ENCODE assay signal across 8 mouse cellular contexts in genomic region chr6:71823488-71823887, GRCm38 (mm10). TPM values are rescaled to one million over a fixed set of nuclear protein-coding genes. Genes with fewer than 3 reads are reported as not detected.
A peak's percentile ranks its signal among the peaks of the same experiment; 100 is the strongest.
DNase-seq lines count a peak whose midpoint lies in the region; ATAC-seq and TF ChIP-seq lines count a peak whose summit lies in the region.

No protein-coding gene starts in this region.

- DNase-seq in G1E (ENCODE audit: low spot score), result peak; percentile 35
- peak; percentile 87 to 93 for DNase-seq in cerebellum, adult 18-20 months
- peak; percentile 86 to 90 for DNase-seq in heart, postnatal 36 days
- peak; percentile 86 to 92 for DNase-seq in layer of hippocampus, adult 8-10 months (ENCODE audit: low spot score in 2 of 2)
- DNase-seq in ovary, adult 18-20 months (ENCODE audit: low spot score), result peak; percentile 82
- peak; percentile 90 for DNase-seq in thymus, postnatal 0 days (ENCODE audit: low spot score)

- 0% methylated on average over 19 of the region's 19 CpGs for WGBS in forebrain, embryonic 16.5 days
- under 1% methylated on average over 19 of the region's 19 CpGs for WGBS in lung, embryonic 15.5 days

- H3K4me2 ChIP-seq in forebrain, embryonic 16.5 days (ENCODE audit: low read length), result peak overlapping the region; percentile 90
- H3K4me2 ChIP-seq in lung, embryonic 15.5 days, result peak overlapping the region; percentile 62

- H3K36me3 ChIP-seq in G1E (replicated peaks), result peaks cover 26% of the 10 kb centered on the region
- peaks cover under 1% of the 10 kb centered on the region; the same call in 1 of the 2 replicates for H3K36me3 ChIP-seq in forebrain, embryonic 16.5 days (ENCODE audit: control insufficient read depth, insufficient read depth)
- H3K36me3 ChIP-seq in lung, embryonic 15.5 days, result peaks cover 2% of the 10 kb centered on the region; the same call in 1 of the 2 replicates

- peak overlapping the region; percentile 64 for H3K9ac ChIP-seq in forebrain, embryonic 16.5 days (replicated peaks; ENCODE audit: low read depth, low read length)
- peak overlapping the region; percentile 54 for H3K9ac ChIP-seq in lung, embryonic 15.5 days

- no peak for TF ChIP-seq CTCF in G1E (IDR thresholded peaks at IDR 0.05; ENCODE audit: low read depth, low read length)

- intact Hi-C loops in heart, postnatal 36 days (cut with DNase I), result loop anchor here (5.0 to 10.0 kb wide), 3 partner anchors 281 to 549 kb away; partner anchors contain the start of genes Chmp3, Krcc1 and Rmnd5a

- H3K27ac ChIP-seq in forebrain, embryonic 16.5 days (ENCODE audit: low read length), result no peak overlapping the region
- H3K27ac ChIP-seq in lung, embryonic 15.5 days, result no peak overlapping the region

- peak; percentile 78 for ATAC-seq in G1E (ENCODE audit: extremely low read depth, insufficient number of reproducible peaks, low FRiP score, poor library complexity, severe bottlenecking)
- peak; percentile 93 for ATAC-seq in forebrain, embryonic 16.5 days
- peak; percentile 92 for ATAC-seq in lung, embryonic 15.5 days (ENCODE audit: borderline replicate concordance, extremely low read depth, low FRiP score, low TSS enrichment)

- H3K4me3 ChIP-seq in G1E (ENCODE audit: low read depth, low read length), result peak overlapping the region; percentile 78
- H3K4me3 ChIP-seq in forebrain, embryonic 16.5 days (replicated peaks; ENCODE audit: low read length), result peak overlapping the region; percentile 69
- H3K4me3 ChIP-seq in lung, embryonic 15.5 days, result peak overlapping the region; percentile 68

- H3K4me1 ChIP-seq in G1E (ENCODE audit: insufficient read depth, low read depth, low read length), result peaks cover 17% of the 10 kb centered on the region
- peaks cover 4% of the 10 kb centered on the region; the same call in 1 of the 2 replicates for H3K4me1 ChIP-seq in forebrain, embryonic 16.5 days (replicated peaks; ENCODE audit: control insufficient read depth, insufficient read depth, low read length)
- H3K4me1 ChIP-seq in lung, embryonic 15.5 days, result peaks cover 13% of the 10 kb centered on the region

- no peaks in the 10 kb centered on the region; the same call in 1 of the 2 replicates for H3K27me3 ChIP-seq in G1E (ENCODE audit: insufficient read depth, low read length)
- no peaks in the 10 kb centered on the region for H3K27me3 ChIP-seq in forebrain, embryonic 16.5 days (replicated peaks; ENCODE audit: control insufficient read depth, insufficient read depth, low read length)
- H3K27me3 ChIP-seq in lung, embryonic 15.5 days, result 0 out of 2 replicates have a peak, but pooled peaks cover 2% of the 10 kb centered on the region

- H3K9me3 ChIP-seq in G1E (replicated peaks), result no peaks in the 10 kb centered on the region
- no peaks in the 10 kb centered on the region for H3K9me3 ChIP-seq in forebrain, embryonic 16.5 days (ENCODE audit: control insufficient read depth, low read length)
- no peaks in the 10 kb centered on the region for H3K9me3 ChIP-seq in lung, embryonic 15.5 days

RNA-seq across cellular contexts. Expression of gene Mrpl35, which starts 3.3 kb away (rescaled TPM):
- 34.2 and 40.3 TPM in 2 replicates for total RNA-seq in G1E (2014; fragmentation: Nextera tagmentation)
- total RNA-seq in G1E (2017), result 32.9 and 50.2 TPM in 2 replicates
- polyA plus RNA-seq in G1E (2012), result 0.77 and 1.0 TPM in 2 replicates
- polyA plus RNA-seq in forebrain, embryonic 16.5 days (2015; fragmentation: Nextera tagmentation; extraction: Ambion mirVana), result 42.9 and 43.8 TPM in 2 replicates
- 10 to 100 TPM; 48.1 to 48.7 TPM for total RNA-seq in heart, postnatal 36 days (2021)
- 10 to 100 TPM; 26.5 to 37.6 (median 31.4) TPM for total RNA-seq in layer of hippocampus, adult 8-10 months (2022)
- polyA plus RNA-seq in lung, embryonic 15.5 days (2015; fragmentation: Nextera tagmentation; extraction: Ambion mirVana), result 59.0 and 59.3 TPM in 2 replicates
- 87.0 and 95.4 TPM in 2 replicates for polyA plus RNA-seq in thymus, postnatal 0 days (2015; fragmentation: Nextera tagmentation; extraction: Ambion mirVana)

RNA-seq across cellular contexts. Expression of gene Immt, which starts 7.6 kb away (rescaled TPM):
- total RNA-seq in G1E (2014; fragmentation: Nextera tagmentation), result 139 and 169 TPM in 2 replicates
- total RNA-seq in G1E (2017), result 147 and 163 TPM in 2 replicates
- polyA plus RNA-seq in G1E (2012), result 25.6 and 38.1 TPM in 2 replicates
- polyA plus RNA-seq in forebrain, embryonic 16.5 days (2015; fragmentation: Nextera tagmentation; extraction: Ambion mirVana), result 148 and 155 TPM in 2 replicates
- total RNA-seq in heart, postnatal 36 days (2021), result 100 to 1,000 TPM; 614 to 663 TPM
- 100 to 1,000 TPM; 138 to 153 (median 143) TPM for total RNA-seq in layer of hippocampus, adult 8-10 months (2022)
- 185 and 188 TPM in 2 replicates for polyA plus RNA-seq in lung, embryonic 15.5 days (2015; fragmentation: Nextera tagmentation; extraction: Ambion mirVana)
- polyA plus RNA-seq in thymus, postnatal 0 days (2015; fragmentation: Nextera tagmentation; extraction: Ambion mirVana), result 151 and 157 TPM in 2 replicates

Comparison
In these comparisons a context has a peak if more than half of its experiments do, and no peak if none do; other contexts are left out.
1. DNase-seq: peak in every context shown above with its lines; median percentile 90 in cerebellum, adult 18-20 months; 90 in thymus, postnatal 0 days; 89 in layer of hippocampus, adult 8-10 months; 88 in heart, postnatal 36 days; 82 in ovary, adult 18-20 months; 35 in G1E.
2. RNA of gene Mrpl35, which starts 3.3 kb away (polyA plus RNA-seq): 87.0 to 95.4 TPM in thymus, postnatal 0 days, 59.0 to 59.3 TPM in lung, embryonic 15.5 days and 42.9 to 43.8 TPM in forebrain, embryonic 16.5 days; 0.77 to 1.0 TPM in G1E; every median in the first group is over 10 times any median in the second.
3. Peak in every context shown above with its lines, with median percentiles within 50 percentile points of each other: ATAC-seq and H3K4me3 ChIP-seq.